Mouse (Mus musculus): Measurements from ENCODE around the gene Car14.

DNA sequence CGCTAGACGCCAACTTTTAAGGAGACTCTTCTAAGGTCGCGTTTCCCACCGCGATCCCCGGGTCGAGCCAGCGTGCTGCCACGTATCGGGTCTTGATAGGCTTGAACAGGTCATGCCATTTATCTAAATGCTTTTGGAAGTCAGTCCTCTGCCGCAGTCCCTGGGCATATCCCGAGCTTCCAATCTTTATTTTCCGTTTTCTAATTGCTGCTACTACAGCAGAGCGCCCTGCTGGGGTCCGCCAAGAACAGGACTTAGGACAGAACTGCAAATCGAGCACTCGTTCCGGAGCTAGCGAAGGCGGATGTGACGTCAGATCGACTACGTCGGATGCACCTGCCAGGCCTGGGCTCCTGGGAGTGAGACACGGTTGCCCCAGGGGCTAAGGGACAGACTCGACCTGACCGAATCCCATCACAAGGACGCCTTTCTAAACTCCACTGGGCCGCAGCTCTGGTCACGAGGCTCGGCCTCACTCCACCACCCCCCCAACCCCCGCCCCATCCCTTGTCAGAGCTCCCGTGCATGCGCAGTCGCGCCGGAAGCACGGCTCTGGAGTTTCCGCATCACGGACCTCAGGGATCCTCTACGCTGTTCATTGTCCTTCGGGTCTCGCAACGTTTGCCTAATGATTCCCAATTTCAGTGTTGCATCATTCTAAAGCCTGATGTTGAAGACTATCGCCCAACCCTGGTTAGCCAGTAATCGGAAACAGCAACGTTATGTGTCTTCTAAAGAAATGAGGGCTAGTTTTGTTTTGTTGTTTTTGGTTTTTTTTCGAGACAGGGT lies 46.5 kb upstream of the Car14 start:
- TF ChIP-seq CTCF (IDR thresholded peaks at IDR 0.05; ENCODE audit: borderline replicate concordance, insufficient read depth, low read depth, low read length) (no peak), POLR2A (IDR thresholded peaks at IDR 0.05; ENCODE audit: borderline replicate concordance, insufficient read depth, low read length) (peak; percentile 94; the same call in 1 of the 2 replicates)
